Mouse (Mus musculus): ENCODE results near the gene Megf8.

DNA sequence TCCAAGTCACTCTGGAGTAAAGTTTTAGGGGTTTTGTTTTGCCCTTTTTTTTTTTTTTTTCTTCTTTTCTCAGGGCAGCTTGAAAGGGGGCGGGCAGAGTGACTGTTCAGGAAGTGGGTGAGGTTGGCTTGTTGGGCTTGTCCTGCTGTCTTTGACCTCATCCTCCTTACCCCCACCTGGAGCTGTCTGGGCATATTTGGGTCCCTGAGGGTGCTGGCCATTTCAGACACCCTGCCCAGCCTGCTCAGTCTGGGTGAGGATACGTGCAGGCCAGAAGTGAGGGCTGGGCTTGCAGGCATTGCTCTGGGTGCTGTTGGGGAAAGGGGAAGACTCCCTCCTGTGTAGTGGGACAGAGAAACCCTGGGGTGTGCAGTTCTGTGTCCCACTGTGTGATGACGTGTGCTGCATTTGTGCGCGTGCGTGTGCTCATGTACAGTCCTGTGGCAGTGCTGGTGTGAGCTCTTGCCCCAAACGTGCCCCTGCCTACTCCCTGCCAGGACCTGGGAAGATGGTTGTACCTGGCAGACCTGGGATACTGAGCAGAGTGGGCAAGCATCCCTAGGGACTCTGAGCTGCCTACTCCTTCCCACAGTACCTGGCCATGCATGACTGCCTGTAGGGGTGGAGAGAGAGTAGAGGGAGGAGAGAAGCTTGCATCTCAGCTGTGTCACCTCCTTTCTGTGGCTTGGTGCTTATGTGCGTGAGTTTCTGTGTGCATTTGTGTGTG is 47.3 kb upstream of the Megf8 start:
- TF ChIP-seq CTCF (IDR thresholded peaks at IDR 0.05; ENCODE audit: borderline replicate concordance, extremely low read depth, insufficient read depth, insufficient read length) (no peak), POLR2A (IDR thresholded peaks at IDR 0.05; ENCODE audit: borderline replicate concordance, extremely low read depth, insufficient read depth, insufficient read length, poor library complexity, severe bottlenecking) (no peak)

Measured in brain, embryonic 14.5 days (tissue).